Mouse (Mus musculus) heart, adult 18-20 months (tissue): ENCODE data around the gene Aatf. TPM values are rescaled to one million over a fixed set of nuclear protein-coding genes. Genes with fewer than 3 reads are reported as not detected.

ENCODE experiments used
- DNase-seq, 2 experiments: peaks; one replicate each; pipeline ENCODE4 v3.0.0; 2021 to 2022; ENCODE audit warnings: mixed read lengths in 1 of 2
- total RNA-seq, 2 experiments: library from RNA; stranded (reverse); gene quantifications; 2 replicates each; pipeline ENCODE4 v1.2.3; 2021

Aatf gene
- total RNA-seq, 2 experiments from 2014 or later: 14.1 to 15.8 TPM

DNA sequence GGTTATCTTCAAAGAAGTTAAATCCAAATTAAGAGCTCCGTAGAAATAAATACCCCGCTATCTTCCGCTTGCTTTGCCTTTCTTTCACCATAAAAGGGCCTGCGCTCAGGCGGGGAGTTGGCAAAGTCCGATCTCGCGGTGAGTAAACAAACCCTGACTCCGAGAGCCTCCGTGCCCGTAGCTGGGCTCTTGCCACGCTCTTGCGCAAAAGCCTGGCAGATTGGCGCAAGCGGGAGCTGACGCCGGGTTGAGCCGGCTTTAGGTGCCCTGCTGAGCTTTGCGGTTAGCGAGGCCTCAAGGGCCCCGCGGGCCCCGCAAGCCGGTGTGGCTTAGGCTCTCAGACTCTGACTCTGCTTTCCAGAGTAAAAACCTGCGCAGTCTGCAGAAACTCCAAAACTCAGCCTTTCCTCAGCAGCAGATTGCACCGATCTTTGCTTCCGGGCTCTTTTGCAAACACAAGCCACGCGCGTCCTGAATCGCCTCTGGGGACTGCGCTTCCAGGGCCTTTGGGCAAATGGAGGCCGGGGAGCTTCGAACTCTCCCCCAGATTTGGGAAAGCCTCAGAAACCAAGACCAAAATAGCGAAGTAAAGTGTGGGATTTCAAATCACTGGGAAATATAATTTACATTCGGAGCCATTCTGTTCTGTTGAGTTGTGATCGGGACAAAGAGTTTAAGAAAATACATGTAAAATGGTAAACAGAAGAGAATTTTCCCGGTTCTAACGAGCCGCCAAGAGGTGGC is 9.4 kb upstream of the Aatf start:
- DNase-seq: peak; percentile 86 to 89

DNA sequence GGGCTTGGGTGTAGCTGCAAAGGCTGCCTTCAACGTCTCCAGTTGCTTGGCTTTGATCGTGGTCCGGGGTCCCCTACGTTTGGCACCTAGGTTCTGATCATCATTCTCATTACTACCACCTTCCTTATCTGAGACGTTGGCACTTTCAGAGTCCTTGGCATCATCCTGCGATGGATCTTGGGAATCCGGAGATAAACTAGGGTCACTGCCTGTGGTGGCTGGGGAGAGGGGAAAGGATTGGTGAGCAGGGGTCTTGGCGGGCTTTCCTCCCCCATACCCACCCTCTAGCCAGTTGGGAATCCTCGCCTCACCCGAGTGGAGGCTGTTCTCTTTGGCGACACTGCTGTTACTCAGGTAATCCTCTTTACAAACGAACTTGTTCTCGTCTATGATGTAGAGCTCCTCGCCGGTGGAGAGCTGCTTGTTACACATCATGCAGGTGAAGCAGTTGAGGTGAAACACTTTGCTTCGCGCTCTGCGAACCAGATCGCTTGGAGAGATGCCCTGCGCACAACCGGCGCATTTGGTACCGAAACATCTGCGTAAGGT is 8.5 kb upstream of the Aatf start:
- peak in 1 of 2 experiments; percentile 22 for DNase-seq

- no peak for DNase-seq
Measured at GRCm38 (mm10) chr11:84521071-84521390, 7.7 kb upstream of the Aatf start.

GRCm38 (mm10) chr11:84520269-84521070 is 7.1 kb upstream of the Aatf start:
- DNase-seq: no peak

GRCm38 (mm10) chr11:84519576-84520268 is 6.4 kb upstream of the Aatf start:
- DNase-seq: no peak

DNA sequence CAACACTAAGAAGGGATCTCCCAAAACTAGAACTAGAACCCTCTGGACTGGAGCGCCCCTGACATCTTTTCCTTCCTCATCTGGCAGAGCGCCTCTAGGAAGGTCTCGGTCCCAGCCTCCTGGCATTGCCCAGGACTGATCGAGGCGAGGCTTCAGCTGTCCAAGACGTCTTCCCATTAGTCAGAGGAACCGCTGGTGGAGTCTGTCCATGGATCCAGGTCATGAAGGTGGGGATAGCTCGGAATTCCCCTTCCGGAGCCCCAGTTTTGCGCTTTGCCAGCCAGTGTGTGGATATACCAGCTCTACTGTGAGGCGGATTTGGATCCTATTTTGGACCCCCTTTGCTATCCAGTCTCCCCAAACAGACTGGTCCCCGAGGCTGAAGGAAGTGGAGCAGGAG is 5.7 kb upstream of the Aatf start:
- no peak for DNase-seq

DNA sequence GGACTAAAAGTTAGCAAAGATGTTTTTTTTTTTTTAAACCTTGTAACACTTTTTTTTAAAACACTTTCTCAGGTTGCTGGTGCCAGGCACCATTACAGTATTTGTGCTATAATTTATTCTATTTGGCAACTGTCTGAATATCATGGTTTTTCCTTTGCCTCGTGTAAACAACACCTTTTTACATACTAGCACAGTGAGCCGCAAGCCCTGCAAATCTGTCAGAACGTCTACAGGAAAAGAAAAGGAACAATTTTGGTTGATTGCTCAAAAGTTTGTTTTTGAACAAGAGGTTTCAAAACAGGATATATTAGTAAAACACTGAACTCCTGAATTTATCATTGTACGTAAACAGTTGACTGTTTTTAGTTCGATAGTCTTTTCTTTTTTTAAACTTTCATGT is 4.9 kb upstream of the Aatf start:
- DNase-seq: no peak

GRCm38 (mm10) chr11:84517431-84517830 is 4.1 kb upstream of the Aatf start:
- DNase-seq: no peak

DNA sequence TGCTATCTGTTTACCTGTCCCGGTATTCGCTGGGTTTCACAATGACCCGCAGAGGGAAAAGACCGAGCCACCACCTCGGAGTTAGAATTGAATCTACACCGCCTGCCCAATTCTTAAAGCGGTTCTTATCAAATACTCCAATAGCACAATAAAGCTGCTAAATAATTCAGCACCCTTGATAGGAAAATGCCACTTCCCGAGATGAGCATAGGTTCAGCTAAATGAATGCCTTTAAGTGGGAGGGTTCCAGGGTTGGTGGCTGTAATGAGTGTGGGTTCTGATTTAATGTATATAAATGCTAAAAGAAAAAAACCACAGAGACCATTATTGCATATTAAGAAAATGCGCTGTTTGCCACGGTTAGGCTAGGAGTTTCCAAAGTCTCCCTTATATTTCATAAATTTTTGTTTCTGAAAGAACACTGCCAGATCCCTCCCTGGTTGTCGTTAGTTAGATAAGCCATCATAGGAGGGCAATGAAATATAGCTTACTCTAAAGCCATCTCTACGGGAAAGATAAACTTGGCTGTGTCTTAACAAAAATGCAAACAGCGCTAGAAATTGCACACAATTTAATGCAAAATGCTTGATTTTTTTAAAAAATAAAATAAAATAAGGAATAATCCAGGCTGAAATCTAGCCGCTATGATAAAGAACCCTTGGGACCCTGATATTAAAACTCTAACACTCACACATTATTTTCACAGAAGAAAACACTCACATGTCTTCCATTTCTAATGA is 3.3 kb upstream of the Aatf start:
- DNase-seq: no peak

DNA sequence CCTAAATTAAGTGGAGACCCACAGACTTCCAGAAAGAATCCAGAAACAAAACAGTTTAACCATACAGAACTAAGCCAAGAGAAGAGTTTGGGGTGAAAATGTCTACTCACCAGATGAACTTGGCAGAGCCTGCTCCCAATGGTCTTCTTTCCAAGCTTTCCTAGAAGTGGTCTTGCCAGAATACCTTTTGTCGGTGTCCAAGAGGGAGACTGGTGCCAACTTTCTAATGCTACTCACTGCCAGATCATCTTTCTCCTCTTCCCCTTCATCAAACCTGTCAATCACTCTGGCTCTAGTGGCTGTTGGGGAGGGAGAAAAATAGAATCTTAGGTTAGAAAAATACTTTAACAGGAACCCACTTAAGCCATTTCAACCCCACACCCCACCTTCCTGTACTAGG is 1.3 kb downstream of the Aatf start:
- no peak for DNase-seq

DNA sequence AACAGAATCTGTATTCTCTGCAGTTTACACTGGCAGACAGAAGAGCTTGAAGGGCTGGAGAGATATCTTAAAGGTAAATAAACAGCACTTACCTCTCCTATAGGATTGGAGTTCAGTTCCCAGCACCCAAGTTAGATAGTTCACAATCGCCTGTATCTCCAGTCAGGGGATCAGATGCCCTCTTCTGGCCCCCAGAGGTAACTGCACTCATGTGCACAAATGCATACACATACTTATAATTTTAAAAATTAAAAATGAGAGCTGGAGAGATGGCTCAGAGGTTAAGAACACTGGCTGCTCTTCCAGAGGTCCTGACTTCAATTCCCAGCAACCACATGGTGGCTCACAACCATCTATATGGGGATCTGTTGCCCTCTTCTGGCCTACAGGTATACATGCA is 9.0 kb downstream of the Aatf start:
- no peak for DNase-seq

DNA sequence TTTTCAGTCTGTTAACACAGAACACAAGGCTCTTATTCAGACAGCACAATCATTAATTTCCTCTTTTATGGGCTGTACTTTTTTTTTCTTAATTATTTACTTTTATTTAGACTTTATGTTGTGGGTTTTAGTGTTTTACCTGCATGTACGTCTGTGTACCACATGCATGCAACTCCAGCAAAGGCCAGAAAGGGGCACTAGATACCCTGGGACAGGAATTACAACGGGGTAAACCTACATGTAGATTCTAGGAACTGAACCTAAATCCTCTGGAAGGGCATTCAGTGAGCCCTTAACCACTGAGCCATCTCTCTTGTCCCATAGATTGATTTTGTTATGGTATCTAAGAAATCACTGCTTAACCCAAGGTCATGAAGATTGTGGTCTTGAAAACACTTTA is 15.4 kb downstream of the Aatf start:
- no peak for DNase-seq

GRCm38 (mm10) chr11:84496901-84497300 is 16.4 kb downstream of the Aatf start:
- no peak for DNase-seq

- DNase-seq: no peak
Measured at GRCm38 (mm10) chr11:84495774-84496173, 17.5 kb downstream of the Aatf start.

- DNase-seq: no peak
Measured at GRCm38 (mm10) chr11:84481661-84482060, 31.7 kb downstream of the Aatf start.

DNA sequence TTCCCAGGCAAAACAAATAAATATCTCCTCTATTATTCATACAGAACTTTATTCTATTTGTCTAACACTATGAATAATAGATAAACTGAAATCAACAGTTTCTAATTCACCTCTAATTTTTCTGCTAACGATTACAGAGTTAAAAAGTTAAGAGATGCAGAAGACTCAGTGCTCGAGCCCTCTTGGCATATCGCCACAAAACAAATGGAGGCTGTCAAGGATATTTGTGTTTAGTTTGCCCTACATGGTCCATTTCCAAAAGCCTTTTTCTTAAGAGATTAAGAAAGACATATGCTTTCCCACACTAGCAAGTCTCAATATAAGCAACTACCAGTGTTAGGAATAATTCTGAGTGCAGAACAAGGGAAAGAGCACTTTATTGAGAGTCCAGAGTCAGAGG is 32.9 kb downstream of the Aatf start:
- DNase-seq: no peak

DNA sequence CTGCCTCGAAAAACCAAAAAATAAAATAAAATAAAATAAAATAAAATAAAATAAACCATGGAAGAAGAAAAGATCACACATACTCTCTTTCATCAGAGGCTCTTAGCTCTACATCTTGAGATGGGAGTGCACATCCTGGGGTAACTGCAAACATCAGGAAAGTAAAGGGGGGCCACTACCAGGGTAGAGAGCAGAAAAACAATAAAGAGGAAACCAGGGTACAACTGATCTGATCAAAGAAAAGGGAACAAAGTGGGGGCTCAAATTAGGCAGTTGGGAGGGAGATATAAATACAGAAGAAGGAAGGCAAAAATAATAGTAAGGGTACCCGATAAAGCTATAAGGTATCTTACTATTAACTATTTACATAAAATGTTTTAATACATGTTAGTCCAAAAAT is 36.7 kb downstream of the Aatf start:
- DNase-seq: no peak

DNA sequence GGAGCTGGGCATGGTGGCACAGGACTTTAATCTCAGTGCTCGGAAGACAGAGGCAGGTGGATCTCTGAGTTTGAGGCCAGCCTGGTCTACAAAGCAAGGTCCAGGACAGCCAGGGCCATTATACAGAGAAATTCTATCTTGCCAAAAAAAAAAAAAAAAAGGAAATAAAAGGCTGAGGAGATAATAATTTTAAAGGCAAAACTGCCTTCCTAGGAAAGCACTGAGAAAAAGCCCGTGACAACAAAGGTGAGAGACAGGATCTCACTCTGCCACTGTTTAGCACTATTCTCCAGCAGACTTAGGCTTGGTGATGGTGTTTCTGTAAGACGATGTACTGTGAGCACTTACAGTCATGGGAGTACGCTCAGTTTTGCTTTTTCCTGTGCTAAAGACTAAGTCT is 37.3 kb downstream of the Aatf start:
- DNase-seq: no peak

GRCm38 (mm10) chr11:84473093-84473667 is 40.1 kb downstream of the Aatf start:
- DNase-seq: no peak

DNA sequence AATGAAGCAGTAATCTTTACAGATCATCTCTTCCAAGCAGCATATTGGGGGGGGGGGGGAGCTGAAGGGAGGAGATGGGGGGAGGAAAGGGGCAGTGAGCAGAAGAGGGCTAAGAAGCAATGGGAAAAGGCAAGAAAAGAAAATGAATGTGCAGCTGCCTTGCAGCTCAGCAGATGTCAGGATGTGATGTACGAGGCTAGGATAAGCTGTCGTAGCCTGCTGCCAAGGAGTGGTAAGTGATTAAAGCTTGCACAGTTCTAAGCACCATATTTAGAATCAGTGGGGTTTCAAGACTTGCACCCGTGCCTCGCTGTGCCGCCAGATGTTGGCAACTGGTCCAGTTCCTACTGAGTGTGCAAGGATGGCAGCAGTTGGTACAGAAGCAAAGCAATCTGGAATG is 48.8 kb downstream of the Aatf start:
- no peak for DNase-seq

DNA sequence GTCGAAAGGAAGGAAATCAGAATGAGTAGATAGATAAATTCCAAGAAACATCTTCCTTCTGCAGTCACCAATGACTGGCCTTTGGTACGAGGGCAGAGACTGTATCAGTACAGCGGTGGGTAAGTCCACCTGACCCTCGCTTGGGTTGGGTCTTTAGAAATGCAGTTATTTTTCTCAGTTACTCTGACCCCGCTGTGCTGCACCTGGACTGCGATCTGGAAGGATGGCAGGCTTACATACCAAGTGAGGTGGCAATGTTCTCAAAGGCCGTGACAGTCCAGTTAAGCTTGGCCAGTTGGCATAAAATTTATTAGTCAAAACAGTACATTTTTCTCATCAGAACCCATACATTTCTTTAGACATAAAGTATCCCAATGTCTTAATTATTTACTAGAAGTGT is 59.4 kb downstream of the Aatf start:
- DNase-seq: no peak
